Mouse (Mus musculus) liver (tissue): ENCODE data around the gene Spag9.
A peak's percentile ranks its signal among the peaks of the same experiment; 100 is the strongest.

Experiments used
- DNase-seq: peaks from one replicate; pipeline ENCODE4 v3.0.0-alpha.2; 2020; ENCODE audit warnings: mixed read lengths

Gene Spag9

GRCm38 (mm10) chr11:93995720-93996305, at the start of gene Spag9:
TSS of gene Spag9 (plus strand) at chr11:93996091.
- DNase-seq: peak; percentile 98

DNA sequence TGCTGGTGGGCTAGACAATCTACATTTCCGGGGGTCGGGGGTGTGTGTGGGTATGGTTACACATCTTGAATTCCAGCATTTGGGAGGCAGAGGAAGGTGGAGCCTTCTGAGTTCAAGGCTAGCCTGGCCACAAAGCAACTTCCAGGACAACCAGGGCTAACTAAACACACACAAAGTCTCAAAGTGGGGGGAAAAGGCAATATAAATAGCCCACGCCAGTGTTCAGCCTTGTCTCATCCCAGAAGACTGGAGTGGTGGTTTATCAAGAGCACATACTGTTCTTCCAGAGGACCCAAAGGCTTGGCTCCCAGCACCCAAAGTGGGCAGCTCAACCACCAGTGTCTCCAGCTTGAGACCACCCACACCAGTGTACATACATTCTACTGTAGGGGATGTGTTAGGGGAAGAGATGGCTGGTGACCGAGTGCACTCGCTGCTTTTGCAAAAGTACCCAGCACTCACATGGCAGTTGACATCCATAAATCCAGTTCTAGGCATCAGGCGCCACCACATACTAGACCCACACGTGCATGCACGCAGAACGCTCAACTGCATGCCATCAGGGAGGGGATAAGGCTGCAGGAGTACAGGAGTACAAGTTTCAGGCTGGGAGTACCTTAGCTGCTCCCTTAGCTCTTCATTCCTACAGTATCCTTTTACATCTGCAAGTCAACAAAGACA, 46.9 kb upstream of the Spag9 start:
- no peak for DNase-seq

- DNase-seq: no peak
Observed at GRCm38 (mm10) chr11:93950045-93950444, 45.8 kb upstream of the Spag9 start.

GRCm38 (mm10) chr11:93952376-93952775, 43.5 kb upstream of the Spag9 start:
- no peak for DNase-seq

DNA sequence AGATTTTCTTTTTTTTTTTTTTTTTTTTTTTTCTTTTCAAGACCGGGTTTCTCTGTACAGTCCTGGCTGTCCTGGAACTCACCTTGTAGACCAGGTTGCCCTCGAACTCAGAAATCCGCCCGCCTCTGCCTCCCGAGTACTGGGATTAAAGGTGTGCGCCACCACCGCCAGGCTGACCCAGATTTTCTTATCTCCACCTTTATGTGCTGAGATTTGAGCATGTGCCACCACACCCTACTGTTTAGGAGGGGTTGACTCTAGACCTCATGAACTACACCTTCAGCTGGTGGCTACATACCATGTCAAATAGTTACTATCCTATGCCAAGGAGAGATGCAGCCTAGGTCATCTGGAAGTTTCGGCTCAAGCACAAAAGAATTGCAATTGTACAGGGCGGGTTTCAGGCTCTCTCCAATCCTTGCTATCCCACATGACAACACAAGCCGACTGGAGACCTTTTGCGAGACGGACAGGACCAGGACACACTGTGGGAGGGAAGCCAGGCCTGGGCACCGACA, 41.1 kb upstream of the Spag9 start:
- DNase-seq: no peak

DNA sequence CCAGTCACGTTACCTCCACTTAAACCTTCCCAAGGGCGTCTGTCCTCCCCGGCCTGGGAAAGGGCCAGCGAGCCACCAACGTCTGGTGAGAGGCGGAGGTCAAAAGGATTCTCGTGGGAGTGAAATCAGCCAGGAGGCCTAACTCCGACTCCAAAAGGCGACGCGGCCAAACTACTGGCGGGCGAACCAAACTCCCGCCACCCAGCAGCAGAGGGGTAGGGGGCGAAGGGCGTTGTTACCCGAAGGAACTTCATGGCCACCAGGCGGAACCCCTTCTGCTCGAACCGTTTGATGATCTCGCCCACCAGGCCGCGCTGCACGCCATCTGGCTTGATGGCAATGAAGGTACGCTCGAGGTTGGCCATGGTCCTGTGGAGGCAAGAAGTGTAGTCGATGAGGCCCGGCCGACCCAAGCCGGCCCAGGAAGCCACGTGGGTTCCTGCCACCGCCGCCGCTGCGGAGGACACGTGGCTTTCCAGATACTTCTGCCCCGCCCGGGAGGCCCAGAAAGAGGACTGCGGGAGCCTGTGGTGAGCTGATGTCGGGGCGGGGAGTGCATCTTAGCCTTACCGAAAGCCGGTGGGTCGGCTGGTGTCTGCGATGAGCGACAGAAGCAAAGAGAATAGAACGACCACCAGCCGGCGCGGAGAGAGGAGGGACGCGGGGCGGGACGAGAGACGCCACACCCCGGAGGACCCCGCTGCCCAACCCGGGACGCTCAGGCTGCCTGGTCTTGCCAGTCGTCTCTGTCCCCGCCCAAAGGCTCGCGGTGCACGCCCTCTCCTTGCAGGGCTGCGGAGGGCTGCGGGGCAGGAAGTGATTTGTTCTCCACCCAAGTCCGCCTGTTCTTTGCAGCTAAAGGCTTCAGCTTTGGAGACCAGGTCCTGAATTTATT, 40.4 kb upstream of the Spag9 start:
- DNase-seq: peak; percentile 91

DNA sequence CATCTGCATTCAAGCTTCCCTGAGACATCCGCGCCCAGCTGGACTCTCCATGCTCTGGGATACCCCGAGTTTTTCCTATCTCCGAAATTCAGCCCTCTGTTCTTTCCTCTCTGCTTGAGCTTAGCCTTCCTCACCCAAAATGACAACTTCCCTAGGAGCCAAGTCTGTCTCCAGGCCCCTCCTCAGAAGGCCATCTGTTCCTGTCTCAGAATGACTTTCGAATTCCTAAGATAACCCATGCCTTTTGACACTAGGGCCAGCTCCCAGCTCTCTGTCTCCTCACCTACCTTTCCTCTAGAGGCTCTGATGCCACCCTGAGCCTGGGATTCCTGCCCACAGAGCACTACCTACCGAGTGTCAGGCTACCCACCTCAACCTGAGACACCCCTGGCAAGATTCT, 39.7 kb upstream of the Spag9 start, which contains the start of gene Nme2:
Gene Nme2 (minus strand): TSS at position 101 of the 400 bp plus-strand sequence.
- DNase-seq: no peak

DNA sequence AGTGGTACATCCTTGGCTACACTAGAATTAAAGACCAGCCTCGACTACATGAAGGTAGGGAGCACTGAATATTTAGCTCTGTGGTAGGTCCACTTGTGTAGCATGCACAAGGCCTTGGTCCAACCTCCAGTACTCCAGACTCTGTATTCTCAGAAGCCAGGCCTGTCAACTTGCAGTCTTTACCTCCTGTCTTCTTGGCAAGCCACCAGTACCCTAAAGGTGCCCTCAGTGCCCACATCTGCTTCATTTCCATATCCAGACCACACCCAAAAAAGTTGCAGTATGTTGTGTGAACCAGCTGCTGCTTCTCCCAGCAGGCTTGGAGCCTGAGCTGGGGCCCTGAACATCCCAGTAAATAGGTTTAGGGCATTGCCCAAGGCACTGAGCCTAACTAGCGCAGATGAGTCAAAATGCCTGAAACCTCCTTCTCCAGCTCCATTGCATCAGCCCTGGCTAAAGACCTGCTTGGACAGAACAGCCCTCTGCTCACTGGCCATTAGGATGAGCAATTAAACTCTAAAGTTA, 38.8 kb upstream of the Spag9 start:
- no peak for DNase-seq

GRCm38 (mm10) chr11:93957746-93958145, 38.1 kb upstream of the Spag9 start:
- no peak for DNase-seq

GRCm38 (mm10) chr11:93961482-93961881, 34.4 kb upstream of the Spag9 start:
- DNase-seq: no peak

- no peak for DNase-seq
Observed at GRCm38 (mm10) chr11:93963013-93963412, 32.9 kb upstream of the Spag9 start.

DNA sequence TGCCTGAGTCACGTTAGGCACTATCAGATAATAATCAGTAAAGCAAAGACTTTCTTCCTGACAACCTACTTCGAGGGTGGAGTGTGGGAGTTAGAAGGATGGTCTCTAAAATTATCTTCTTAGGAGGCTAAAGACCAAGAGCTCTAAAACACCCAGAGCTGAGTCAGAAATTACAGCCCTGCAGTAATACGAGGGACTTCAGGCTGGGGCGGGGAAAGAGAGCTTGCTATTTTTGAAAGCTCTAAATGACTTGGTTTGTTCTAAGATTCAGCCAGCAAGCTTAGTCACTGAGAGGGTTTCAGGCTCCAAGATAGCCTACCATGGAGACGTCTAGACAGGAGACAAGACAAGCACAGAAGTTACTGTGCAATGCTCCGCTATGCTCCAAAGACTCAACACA, 30.5 kb upstream of the Spag9 start:
- no peak for DNase-seq

DNA sequence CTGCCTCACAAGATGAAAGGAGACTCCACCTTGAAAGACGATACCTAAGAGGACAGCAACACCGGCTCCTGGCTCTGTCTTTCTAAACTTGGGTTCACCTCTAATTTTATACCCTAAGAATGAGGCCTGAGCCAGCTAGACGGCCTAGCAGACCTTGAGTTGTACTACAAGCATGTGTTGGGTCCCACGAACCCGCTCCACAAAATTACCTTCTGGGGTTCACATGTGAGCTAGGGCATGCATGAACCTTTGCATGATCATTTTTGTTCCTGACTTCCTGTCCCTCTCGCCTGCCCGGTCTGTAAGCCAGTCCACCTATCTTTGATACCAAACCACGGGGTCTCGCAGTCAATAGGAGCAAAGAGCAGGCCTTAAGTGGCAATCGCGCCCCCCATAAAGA, 28.5 kb upstream of the Spag9 start:
- DNase-seq: peak; percentile 30

DNA sequence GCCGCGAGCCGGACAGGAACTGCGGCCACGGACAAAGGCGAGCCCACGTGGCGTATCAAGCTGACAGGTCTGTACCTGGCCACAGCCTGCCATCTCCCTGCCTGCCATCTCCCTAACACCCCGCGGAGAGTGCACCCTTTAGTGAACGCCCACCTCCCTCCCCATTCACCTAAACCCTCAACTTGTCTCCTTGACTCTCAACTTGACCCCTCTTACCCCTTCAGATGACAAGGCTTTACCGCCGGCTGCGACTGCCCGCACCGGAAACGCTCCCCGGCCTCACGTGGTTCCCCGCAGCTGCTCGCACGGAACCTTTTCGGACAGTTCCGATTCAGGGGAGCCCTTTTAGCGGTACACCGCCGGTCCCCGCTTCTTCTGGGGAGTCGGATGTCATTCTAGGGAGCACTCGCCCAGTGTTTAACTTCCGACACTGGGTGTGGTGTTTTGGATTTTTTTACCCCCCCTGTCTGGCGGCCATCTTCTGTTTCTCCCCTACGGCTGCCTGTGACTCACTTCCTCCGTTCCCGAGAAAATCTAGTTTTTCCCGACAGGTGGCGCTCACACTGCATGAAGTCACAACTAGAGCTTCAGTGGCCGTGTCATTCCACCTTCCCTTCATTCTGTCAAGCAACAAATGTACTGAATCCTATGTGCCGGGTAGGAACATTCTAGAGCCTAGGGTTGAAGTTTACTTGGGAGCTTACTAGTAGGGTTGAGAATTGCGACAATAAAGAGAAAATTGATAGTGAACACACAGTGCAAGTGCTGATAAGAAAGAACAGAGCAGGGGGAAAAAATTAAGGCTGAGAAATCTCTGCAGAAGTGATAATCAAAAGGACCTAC, 27.7 kb upstream of the Spag9 start, which contains the start of the genes Gm20390 and Nme1:
Gene Gm20390 (minus strand): TSS at position 289 of the 843 bp plus-strand sequence.
Gene Nme1 (minus strand): TSS at position 517 of the 843 bp plus-strand sequence.
- peak; percentile 96 for DNase-seq

DNA sequence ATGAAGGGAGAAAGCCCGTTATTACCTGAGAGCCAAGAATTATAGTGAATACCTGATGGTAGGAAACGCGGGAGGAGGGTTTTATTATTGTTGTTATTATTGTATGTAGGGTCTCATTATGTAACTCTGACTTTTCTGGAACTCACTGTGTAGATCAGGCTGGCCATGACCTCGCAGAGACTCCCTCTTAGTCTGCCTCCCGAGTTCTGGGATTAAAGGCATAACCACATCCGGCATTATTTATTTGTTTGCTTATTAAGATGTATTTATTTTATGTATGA, 27.1 kb upstream of the Spag9 start:
- no peak for DNase-seq

GRCm38 (mm10) chr11:93969171-93969570, 26.7 kb upstream of the Spag9 start:
- no peak for DNase-seq

GRCm38 (mm10) chr11:93969799-93970198, 26.1 kb upstream of the Spag9 start:
- no peak for DNase-seq

DNA sequence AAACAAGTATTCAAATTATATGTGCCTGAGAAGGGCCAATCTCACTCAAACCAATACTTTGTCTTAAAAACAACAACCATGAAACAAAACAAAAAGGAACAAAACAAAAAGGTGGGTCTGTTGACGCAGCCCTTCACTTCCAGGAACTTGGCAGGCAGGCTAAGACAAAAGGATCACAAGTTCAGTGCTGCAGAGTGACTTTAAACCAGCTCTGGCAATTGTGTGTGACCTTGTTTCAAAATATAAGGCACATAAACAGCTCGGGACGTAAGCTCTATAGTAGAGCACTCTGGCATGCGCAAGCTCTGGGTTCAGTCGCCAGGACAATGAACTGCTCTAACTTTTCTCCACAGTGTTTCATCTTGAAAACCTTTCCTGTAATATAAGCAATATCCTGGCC, 22.9 kb upstream of the Spag9 start:
- DNase-seq: no peak

DNA sequence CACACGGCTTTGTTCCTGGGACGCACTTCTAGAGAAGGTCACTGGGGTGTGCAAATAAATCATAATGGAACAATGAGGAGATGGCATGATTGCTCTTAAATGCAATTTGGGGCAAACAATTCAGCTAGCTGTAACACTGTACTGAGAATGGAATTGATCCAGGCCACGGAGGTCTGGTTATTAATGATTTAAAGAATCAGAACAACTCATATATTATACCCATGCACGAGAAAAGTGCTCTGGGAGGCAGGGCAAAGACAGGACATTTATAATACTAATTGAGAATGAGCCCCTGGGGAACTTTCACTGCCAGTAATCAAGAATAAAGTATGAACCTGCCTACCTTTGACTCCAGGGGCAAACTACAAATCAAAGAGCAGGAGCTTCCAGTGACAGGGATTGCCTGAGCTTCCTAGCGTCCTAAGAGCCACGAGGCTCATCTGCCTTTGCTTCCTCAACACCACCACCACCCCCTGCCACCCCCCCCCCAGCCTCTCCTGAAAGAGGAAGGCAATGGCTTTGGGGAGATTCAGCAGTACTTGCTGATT, 16.3 kb upstream of the Spag9 start:
- no peak for DNase-seq

GRCm38 (mm10) chr11:93984619-93985018, 11.3 kb upstream of the Spag9 start:
- DNase-seq: no peak

- DNase-seq: no peak
Observed at GRCm38 (mm10) chr11:93985265-93985664, 10.6 kb upstream of the Spag9 start.

- DNase-seq: no peak
Observed at GRCm38 (mm10) chr11:93986298-93986697, 9.6 kb upstream of the Spag9 start.
